Mouse (Mus musculus): ENCODE results near the gene Ch25h.

The Ch25h gene

GRCm38 (mm10) chr19:34468216-34468615, 6.7 kb downstream of the Ch25h start:
- no peak for DNase-seq

GRCm38 (mm10) chr19:34464453-34464852, 10.5 kb downstream of the Ch25h start:
- DNase-seq: no peak

- DNase-seq: no peak
Measured at GRCm38 (mm10) chr19:34461451-34462019, 13.4 kb downstream of the Ch25h start.

DNA sequence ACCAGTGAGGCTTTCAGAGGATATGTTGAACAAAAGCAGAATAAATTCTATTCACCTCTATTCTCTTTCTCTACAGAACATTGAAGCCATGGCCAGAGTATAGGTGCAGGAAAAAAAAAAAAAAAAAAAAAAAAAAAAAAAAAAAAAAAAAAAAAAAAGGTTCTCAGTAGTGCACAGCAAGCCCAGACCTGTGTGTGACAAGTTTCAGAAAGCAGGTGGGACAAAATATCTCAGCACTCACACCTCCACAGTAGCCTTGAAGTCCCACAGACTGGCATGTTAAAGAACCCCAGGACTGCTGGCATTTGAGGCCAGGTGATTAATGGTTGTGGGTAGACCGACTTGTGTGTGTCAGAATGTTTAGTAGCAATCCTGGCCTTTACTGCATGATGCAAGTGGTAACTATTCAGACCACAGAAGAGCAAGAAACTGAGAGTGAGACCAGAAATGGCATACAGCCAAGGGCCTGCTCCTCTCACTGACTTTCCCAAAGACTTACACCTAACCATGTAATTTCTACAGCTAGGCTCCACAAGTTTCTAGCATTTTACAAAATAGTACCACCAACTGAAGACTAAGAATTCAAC, 24.1 kb downstream of the Ch25h start:
- no peak for DNase-seq

DNA sequence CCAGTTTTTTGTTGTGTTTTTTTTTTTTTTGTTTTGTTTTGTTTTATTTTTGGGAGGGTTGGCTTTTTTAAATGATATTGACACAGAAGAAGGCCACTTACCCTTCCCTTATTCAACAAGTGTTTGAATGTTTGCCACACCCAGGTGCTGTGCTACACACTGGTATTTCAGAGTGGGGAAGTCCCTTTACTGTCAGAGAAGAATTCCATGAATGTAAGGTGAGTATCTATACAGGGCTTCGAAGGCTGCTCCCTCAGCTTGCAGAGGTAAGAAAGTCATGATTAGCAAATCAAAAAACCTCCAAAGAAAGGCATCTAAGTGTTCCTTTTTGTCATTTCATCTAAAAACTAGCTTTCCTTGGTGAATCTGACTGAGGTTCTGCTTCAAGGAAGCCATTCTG, 26.1 kb downstream of the Ch25h start:
- DNase-seq: no peak

DNA sequence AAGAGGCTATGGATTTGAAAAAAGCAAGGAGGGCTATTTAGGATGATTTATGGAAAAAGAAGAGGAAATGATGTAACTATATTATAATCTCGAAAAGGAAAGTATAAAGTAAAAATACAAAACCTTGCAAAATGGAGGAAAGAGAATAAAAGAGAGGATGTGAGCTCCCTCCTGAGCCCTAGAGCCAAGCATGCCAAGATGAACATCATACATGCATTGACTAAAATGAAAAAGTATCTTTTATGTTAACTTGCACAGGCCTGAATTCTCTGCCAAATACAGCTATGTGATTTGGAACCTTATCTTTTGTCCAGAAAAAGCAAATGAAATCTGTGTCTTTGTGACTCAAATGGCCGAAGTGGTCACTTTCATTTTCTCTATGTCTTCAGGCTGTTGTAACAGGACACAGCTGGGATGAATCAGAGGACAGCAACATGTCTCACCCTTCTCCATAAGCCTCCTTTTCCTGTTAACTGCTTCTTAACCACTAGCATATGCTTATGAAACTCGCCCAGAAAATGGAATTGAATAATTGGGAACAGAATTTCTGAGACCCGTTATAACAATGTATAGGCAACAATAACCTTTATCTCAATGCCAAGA, 29.5 kb downstream of the Ch25h start:
- DNase-seq: peak; percentile 65

DNA sequence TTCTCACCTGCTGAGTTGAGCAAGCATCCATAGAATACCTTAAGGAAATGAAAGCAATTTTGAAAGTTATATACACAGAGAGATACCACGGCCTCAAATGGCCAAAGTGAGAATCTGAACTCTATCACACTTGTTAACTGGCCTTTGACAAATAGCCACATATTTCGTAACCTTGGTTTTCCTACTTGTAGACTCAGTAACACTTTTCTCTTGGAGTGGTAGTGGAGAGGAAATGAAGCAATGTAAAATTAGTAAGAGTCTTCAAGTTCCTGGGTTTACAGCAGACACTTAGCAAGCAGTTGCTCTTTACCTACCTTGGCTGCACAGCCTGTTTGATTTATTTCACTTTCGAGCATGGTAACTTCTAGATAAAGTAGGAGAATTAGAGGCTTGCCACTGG, 30.2 kb downstream of the Ch25h start:
- no peak for DNase-seq

DNA sequence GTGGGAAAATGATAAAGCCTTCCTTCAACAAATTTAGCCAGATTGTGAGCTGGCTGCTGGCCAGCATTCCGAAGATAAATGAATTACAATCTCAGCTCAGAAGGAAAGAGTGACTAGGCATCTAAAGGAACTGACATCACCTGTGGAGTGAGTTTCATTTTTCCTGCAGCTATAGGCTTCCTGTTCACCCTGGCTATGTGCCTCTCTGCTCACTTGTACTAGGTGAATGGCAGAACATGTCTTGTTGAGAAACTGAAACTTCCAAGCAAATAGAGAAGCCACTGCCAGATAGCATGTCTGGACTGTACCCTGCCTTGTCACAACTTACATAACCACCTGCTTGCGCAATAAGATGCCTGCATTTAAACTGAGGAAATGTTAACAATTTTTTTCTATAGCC, 33.0 kb downstream of the Ch25h start:
- DNase-seq: peak; percentile 14

GRCm38 (mm10) chr19:34435197-34435611, 39.8 kb downstream of the Ch25h start:
- no peak for DNase-seq

- no peak for DNase-seq
Measured at GRCm38 (mm10) chr19:34431314-34431713, 43.6 kb downstream of the Ch25h start.

- DNase-seq: no peak
Measured at GRCm38 (mm10) chr19:34423783-34424335, 51.1 kb downstream of the Ch25h start.
